Mouse (Mus musculus): ENCODE results near the gene Ctla2a. TPM values are rescaled to one million over a fixed set of nuclear protein-coding genes. Genes with fewer than 3 reads are reported as not detected.
"Not testable (repeated sequence)": the region's sequence is repeated elsewhere in the genome, so short reads cannot be mapped to it uniquely, and the experiment has no call there.

Ctla2a gene
- 74.9 and 87.4 TPM in 2 replicates for polyA plus RNA-seq (2016; fragmentation: Nextera tagmentation; extraction: Ambion mirVana)

DNA sequence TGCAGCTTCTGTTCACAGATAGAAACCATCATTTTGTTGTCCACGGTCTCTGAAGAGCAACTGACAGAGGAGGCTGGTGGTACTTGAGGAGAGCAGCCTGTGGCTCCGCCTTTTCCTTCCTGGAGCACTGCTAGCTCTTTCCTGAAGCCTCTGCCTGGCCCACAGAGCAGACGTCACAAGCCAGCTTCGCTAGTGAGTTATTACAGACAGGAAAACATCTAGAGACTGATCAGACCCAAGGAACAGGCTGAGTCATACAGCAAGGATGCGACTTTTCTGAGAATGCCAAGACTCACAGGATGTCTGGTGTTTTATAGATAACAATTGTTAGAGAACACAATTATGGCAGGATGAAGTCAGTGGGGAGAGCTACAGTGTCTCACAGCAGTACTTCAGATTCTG, at the start of gene Ctla2a, which contains the start of gene Gm49391:
Ctla2a (minus strand) TSS at position 126 of the 402 bp plus-strand sequence.
Gm49391 (minus strand) TSS at position 72 of the 402 bp plus-strand sequence.
- Histone ChIP-seq H3K36me3 (peaks cover 3% of the 10 kb centered on the region; the same call in 1 of the 2 replicates), H3K4me1 (replicated peaks) (no peaks in the 10 kb centered on the region), H3K27ac (ENCODE audit: poor library complexity, severe bottlenecking) (peak within 1 kb of the TSS; percentile 21; the same call in 1 of the 2 replicates), H3K4me2 (no peak within 1 kb of the TSS), H3K27me3 (replicated peaks) (no peaks in the 10 kb centered on the region), H3K9me3 (replicated peaks) (peaks cover 20% of the 10 kb centered on the region), H3K9ac (no peak within 1 kb of the TSS), H3K4me3 (no peak within 1 kb of the TSS)
- ATAC-seq (ENCODE audit: insufficient number of reproducible peaks, low FRiP score): peak; percentile 92
- WGBS: 41% methylated on average over 5 of the region's 5 CpGs

DNA sequence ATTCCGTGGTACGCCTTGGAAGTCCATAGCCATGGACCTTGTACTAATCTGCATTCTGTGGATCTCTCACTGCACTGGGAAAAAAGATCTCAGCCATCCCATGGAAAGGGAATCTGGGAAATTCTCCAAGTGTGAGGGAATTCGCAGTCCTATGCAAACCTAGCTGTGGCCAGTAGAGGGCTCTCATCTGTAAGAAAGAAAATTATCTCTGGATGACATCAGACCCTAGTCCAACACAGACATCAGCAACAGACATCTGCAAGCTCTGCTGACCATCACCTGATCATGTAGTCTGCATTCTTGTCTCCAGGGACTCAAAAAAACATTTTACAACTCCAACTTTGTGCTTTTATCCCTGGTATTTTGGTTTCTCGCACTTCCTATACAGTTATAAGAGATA, 35.9 kb upstream of the Ctla2a start:
- not testable (repeated sequence) for H3K9ac ChIP-seq; H3K4me3 ChIP-seq; H3K4me2 ChIP-seq; H3K27ac ChIP-seq (ENCODE audit: poor library complexity, severe bottlenecking); H3K36me3 ChIP-seq; H3K4me1 ChIP-seq (replicated peaks); H3K27me3 ChIP-seq (replicated peaks); H3K9me3 ChIP-seq (replicated peaks); ATAC-seq (ENCODE audit: insufficient number of reproducible peaks, low FRiP score)
- 65% methylated on average over 4 of the region's 4 CpGs for WGBS

DNA sequence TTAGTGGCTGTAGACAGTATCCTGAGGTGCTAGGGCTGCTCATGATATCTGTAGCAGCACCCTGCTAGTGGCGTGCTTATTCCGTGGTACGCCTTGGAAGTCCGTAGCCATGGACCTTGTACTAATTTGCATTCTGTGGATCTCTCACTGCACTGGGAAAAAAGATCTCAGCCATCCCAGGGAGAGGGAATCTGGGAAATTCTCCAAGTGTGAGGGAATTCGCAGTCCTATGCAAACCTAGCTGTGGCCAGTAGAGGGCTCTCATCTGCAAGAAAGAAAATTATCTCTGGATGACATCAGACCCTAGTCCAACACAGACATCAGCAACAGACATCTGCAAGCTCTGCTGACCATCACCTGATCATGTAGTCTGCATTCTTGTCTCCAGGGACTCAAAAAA, 27.6 kb upstream of the Ctla2a start:
- 31% methylated on average over 4 of the region's 5 CpGs for WGBS

DNA sequence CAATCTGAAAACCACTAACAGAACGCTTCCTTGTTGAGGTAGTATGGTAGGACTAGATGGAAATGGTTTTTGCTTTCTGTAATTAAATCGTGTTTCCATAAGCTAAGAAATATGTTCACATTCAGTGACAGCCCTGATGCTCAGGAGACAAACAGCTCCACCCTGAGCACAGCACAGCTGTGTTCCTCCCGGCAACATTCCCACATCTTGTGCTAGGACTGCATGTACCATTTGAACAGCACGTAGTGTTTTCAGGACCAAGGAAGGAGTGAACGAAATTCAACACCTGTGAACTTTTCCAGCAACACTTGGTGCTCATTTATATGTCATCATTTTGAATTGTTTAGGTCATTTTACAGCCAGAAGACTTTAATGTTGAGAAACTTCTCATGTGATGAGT, 25.3 kb upstream of the Ctla2a start:
- no peak for ATAC-seq (ENCODE audit: insufficient number of reproducible peaks, low FRiP score)
- Histone ChIP-seq H3K4me3 (no peak overlapping the region), H3K4me2 (no peak overlapping the region), H3K9ac (no peak overlapping the region), H3K4me1 (replicated peaks) (no peaks in the 10 kb centered on the region), H3K9me3 (replicated peaks) (peaks cover 13% of the 10 kb centered on the region; the same call in 1 of the 2 replicates), H3K27me3 (replicated peaks) (no peaks in the 10 kb centered on the region), H3K27ac (ENCODE audit: poor library complexity, severe bottlenecking) (no peak overlapping the region), H3K36me3 (no peaks in the 10 kb centered on the region)
- 63% methylated on average over 5 of the region's 5 CpGs for WGBS

More for the DNA sequence above, 27.6 kb upstream of the Ctla2a start:
- not testable (repeated sequence) for H3K4me3 ChIP-seq; H3K27me3 ChIP-seq (replicated peaks); H3K4me2 ChIP-seq; H3K4me1 ChIP-seq (replicated peaks); H3K36me3 ChIP-seq; H3K27ac ChIP-seq (ENCODE audit: poor library complexity, severe bottlenecking); H3K9me3 ChIP-seq (replicated peaks); H3K9ac ChIP-seq; ATAC-seq (ENCODE audit: insufficient number of reproducible peaks, low FRiP score)

DNA sequence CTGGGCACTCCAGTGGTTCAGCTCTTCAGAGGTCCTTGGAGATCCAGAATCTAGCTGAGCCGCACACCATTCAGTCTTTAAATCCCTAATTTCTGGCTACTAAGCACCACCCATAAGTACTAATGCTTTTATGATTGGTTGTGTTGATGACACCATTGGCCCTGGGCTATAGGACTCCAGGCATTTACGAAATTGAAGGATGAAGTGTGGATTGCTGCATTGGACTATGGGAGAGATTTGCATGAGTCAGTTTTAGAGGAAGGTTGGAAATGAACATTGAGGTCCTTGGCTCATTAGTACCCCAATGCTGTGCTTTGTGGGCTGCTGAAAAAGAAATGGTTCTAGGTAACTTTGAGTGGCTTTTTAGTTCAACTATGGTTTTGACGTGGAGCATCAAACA, 5.5 kb upstream of the Ctla2a start, which contains the start of gene Tpbpa:
Tpbpa (minus strand) TSS at position 101 of the 400 bp plus-strand sequence.
- not testable (repeated sequence) for H3K9ac ChIP-seq; ATAC-seq (ENCODE audit: insufficient number of reproducible peaks, low FRiP score); H3K4me2 ChIP-seq; H3K27me3 ChIP-seq (replicated peaks); H3K4me3 ChIP-seq; H3K36me3 ChIP-seq; H3K4me1 ChIP-seq (replicated peaks); H3K27ac ChIP-seq (ENCODE audit: poor library complexity, severe bottlenecking)
- 69% methylated on average over 3 of the region's 3 CpGs for WGBS
- peaks cover 16% of the 10 kb centered on the region; the same call in 1 of the 2 replicates for H3K9me3 ChIP-seq (replicated peaks)

DNA sequence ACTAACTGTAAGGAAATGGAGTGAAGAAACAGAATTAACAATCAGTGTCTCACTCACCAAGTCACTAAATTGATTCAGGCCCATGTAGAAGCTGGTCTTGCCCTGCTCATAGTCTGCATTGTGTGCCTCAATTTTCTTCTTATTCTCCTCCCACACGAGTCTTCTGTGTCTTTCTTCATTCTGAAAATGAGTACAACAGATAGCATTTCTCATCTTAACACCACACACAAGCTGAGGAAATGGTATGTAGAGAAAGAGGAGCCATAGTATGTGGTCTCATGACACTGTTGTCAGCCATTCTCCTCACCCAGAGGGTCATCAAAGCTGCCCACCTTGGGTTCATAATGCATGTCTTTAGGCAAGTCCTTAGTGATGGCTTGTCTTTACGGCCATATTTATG, 935 bp downstream of the Ctla2a start, which contains the start of gene Gm49393:
Gm49393 (minus strand) TSS at position 101 of the 400 bp plus-strand sequence.
- ATAC-seq (ENCODE audit: insufficient number of reproducible peaks, low FRiP score); H3K4me1 ChIP-seq (replicated peaks); H3K4me3 ChIP-seq; H3K27me3 ChIP-seq (replicated peaks); H3K27ac ChIP-seq (ENCODE audit: poor library complexity, severe bottlenecking); H3K36me3 ChIP-seq; H3K9ac ChIP-seq; H3K4me2 ChIP-seq: not testable (repeated sequence)
- peaks cover 15% of the 10 kb centered on the region for H3K9me3 ChIP-seq (replicated peaks)
- 59% methylated on average over 2 of the region's 2 CpGs for WGBS

DNA sequence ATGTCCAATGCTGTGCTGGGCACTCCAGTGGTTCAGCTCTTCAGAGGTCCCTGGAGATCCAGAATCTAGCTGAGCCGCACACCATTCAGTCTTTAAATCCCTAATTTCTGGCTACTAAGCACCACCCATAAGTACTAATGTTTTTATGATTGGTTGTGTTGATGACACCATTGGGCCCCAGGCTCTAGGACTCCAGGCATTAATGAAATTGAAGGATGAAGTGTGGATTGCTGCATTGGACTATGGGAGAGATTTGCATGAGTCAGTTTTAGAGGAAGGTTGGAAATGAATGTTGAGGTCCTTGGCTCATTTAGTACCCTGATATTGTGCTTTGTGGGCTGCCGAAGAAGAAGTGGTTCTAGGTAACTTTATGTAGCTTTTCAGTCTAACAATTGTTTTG, 31.6 kb downstream of the Ctla2a start, which contains the start of gene Tpbpb:
Tpbpb (minus strand) TSS at position 101 of the 400 bp plus-strand sequence.
- H3K4me3 ChIP-seq; H3K27me3 ChIP-seq (replicated peaks); H3K27ac ChIP-seq (ENCODE audit: poor library complexity, severe bottlenecking); ATAC-seq (ENCODE audit: insufficient number of reproducible peaks, low FRiP score); H3K9ac ChIP-seq; H3K9me3 ChIP-seq (replicated peaks); H3K36me3 ChIP-seq; H3K4me2 ChIP-seq; H3K4me1 ChIP-seq (replicated peaks): not testable (repeated sequence)
- WGBS: 78% methylated on average over 2 of the region's 2 CpGs

DNA sequence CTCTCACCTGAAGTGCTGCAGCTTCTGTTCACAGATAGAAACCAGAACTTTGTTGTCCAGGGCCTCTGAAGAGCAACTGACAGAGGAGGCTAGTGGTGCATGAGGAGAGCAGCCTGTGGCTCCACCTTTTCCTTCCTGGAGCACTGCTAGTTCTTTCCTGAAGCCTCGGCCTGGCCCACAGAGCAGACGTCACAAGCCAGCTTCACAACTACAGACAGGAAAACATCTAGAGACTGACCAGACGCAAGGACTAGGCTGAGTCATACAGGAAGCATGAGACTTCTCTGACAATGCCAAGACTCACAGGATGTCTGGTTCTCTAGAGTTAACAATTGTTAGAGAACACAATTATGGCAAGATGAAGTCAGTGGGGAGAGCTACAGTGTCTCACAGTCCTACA, 39.1 kb downstream of the Ctla2a start, which contains the start of gene Ctla2b:
Ctla2b (minus strand) TSS at position 120 of the 400 bp plus-strand sequence.
- Histone ChIP-seq H3K36me3 (no peaks in the 10 kb centered on the region), H3K4me2 (no peak within 1 kb of the TSS), H3K4me3 (no peak within 1 kb of the TSS), H3K4me1 (replicated peaks) (no peaks in the 10 kb centered on the region), H3K27ac (ENCODE audit: poor library complexity, severe bottlenecking) (peak within 1 kb of the TSS; percentile 81), H3K9ac (no peak within 1 kb of the TSS), H3K9me3 (replicated peaks) (peaks cover 2% of the 10 kb centered on the region; the same call in 1 of the 2 replicates), H3K27me3 (replicated peaks) (no peaks in the 10 kb centered on the region)
- peak; percentile 93 for ATAC-seq (ENCODE audit: insufficient number of reproducible peaks, low FRiP score)
- WGBS: 40% methylated on average over 3 of the region's 3 CpGs

DNA sequence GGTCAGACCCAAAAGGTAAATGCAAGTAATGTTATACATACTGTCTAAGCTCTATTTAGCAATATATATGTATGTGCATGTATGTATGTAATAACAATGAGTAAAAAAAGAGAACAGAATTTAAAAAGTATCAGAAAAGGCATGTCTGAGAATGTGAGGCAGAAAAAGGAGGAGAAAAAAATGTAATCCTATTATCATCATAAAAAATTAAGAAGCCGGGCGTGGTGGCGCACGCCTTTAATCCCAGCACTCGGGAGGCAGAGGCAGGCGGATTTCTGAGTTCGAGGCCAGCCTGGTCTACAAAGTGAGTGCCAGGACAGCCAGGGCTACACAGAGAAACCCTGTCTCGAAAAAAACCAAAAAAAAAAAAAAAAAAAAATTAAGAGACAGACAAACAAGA, 39.6 kb downstream of the Ctla2a start, which contains the start of gene Gm49392:
Gm49392 (minus strand) TSS at position 101 of the 400 bp plus-strand sequence.
- H3K4me2 ChIP-seq; H3K36me3 ChIP-seq; H3K9ac ChIP-seq; H3K4me1 ChIP-seq (replicated peaks); H3K9me3 ChIP-seq (replicated peaks); H3K4me3 ChIP-seq; ATAC-seq (ENCODE audit: insufficient number of reproducible peaks, low FRiP score); H3K27me3 ChIP-seq (replicated peaks): not testable (repeated sequence)
- H3K27ac ChIP-seq (ENCODE audit: poor library complexity, severe bottlenecking): peak within 1 kb of the TSS; percentile 81
- 85% methylated on average over 8 of the region's 8 CpGs for whole genome bisulfite sequencing

GRCm38 (mm10) chr13:60895406-60896160, 40.8 kb downstream of the Ctla2a start:
- H3K4me3 ChIP-seq: no peak overlapping the region
- H3K9ac ChIP-seq: no peak overlapping the region
- no peak overlapping the region for H3K27ac ChIP-seq (ENCODE audit: poor library complexity, severe bottlenecking)
- H3K4me2 ChIP-seq: no peak overlapping the region
- no peaks in the 10 kb centered on the region for H3K4me1 ChIP-seq (replicated peaks)
- no peaks in the 10 kb centered on the region for H3K27me3 ChIP-seq (replicated peaks)
- H3K36me3 ChIP-seq: no peaks in the 10 kb centered on the region
- peaks cover 2% of the 10 kb centered on the region for H3K9me3 ChIP-seq (replicated peaks)
- ATAC-seq (ENCODE audit: insufficient number of reproducible peaks, low FRiP score): no peak

- Histone ChIP-seq H3K4me2 (no peak overlapping the region), H3K4me1 (replicated peaks) (no peaks in the 10 kb centered on the region), H3K36me3 (no peaks in the 10 kb centered on the region), H3K27me3 (replicated peaks) (no peaks in the 10 kb centered on the region), H3K9me3 (replicated peaks) (peaks cover 2% of the 10 kb centered on the region), H3K9ac (no peak overlapping the region), H3K27ac (ENCODE audit: poor library complexity, severe bottlenecking) (no peak overlapping the region), H3K4me3 (no peak overlapping the region)
- 76% methylated on average over 1 of the region's 1 CpGs for WGBS
- ATAC-seq (ENCODE audit: insufficient number of reproducible peaks, low FRiP score): no peak
These were observed 44.1 kb downstream of the Ctla2a start for GRCm38 (mm10) chr13:60892301-60892700.

Measured in heart, embryonic 12.5 days (tissue).